In the genomic region with DNA sequence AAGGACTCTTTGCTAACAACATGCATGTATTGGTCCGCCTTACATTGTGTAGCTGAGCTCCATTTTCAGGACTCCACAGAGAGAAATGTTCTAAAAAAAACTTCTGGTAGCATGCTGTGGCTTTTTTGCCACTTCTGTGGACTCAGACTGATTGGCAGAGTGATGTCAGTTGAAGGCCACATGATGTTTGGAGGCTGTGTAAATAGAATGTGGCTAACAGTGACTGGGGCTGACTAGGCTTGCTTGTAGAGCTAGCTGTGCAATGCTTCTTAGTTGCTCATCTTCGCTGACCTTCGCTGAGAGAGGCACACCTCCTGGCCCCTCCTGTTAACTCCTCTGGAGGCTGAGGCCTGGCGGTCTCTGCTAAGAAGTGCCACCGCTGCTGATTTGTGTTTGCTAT, we compare ENCODE assay signal across 25 mouse cellular contexts.
"Had no signal": no experiment of that assay in that cellular context is flagged by ENCODE, and none has a peak within 500 bp of the region (broad histone marks: within the 10 kb centered on the region; RNA-seq: fewer than 3 reads in every experiment).

No protein-coding gene starts in this region.

- DNase-seq: forebrain, postnatal 0 days; gastrocnemius, postnatal 14 days; gastrocnemius, postnatal 36 days; heart, adult 18-20 months; heart, postnatal 10 days; heart, postnatal 4 days; kidney, adult 18-20 months; kidney, adult 8-10 months; kidney, postnatal 14 days; kidney, postnatal 36 days; layer of hippocampus, adult 9-11 months; layer of hippocampus, postnatal 36 days; left cerebral cortex, postnatal 4 days had no signal

- H3K9me3 ChIP-seq: heart, embryonic 10.5 days; heart, embryonic 12.5 days; hindbrain, embryonic 12.5 days; intestine, embryonic 15.5 days; limb, embryonic 15.5 days had no signal

- ATAC-seq: forebrain, postnatal 0 days; hindbrain, embryonic 16.5 days; inflammation-experienced regulatory T-cells, adult 6 months; intestine, embryonic 15.5 days; intestine, postnatal 0 days had no signal

- H3K27me3 ChIP-seq: heart, embryonic 12.5 days; hindbrain, embryonic 12.5 days; intestine, embryonic 15.5 days; limb, embryonic 13.5 days; limb, embryonic 15.5 days had no signal

- H3K4me3 ChIP-seq: heart, embryonic 10.5 days; heart, embryonic 12.5 days; hindbrain, embryonic 10.5 days; hindbrain, embryonic 12.5 days; intestine, embryonic 15.5 days; limb, embryonic 13.5 days; limb, embryonic 15.5 days had no signal

- H3K9ac ChIP-seq: forebrain, postnatal 0 days; heart, embryonic 12.5 days; hindbrain, embryonic 12.5 days; hindbrain, embryonic 14.5 days; intestine, embryonic 15.5 days; limb, embryonic 13.5 days; limb, embryonic 15.5 days had no signal

- H3K36me3 ChIP-seq: heart, embryonic 10.5 days; heart, embryonic 12.5 days; hindbrain, embryonic 12.5 days; intestine, embryonic 15.5 days; limb, embryonic 15.5 days had no signal

- H3K4me2 ChIP-seq: heart, embryonic 12.5 days; hindbrain, embryonic 12.5 days; hindbrain, embryonic 14.5 days; intestine, embryonic 15.5 days; limb, embryonic 13.5 days; limb, embryonic 15.5 days had no signal

- H3K27ac ChIP-seq: heart, embryonic 10.5 days; hindbrain, embryonic 10.5 days; hindbrain, embryonic 12.5 days; hindbrain, embryonic 14.5 days; intestine, embryonic 15.5 days; kidney, postnatal 0 days; limb, embryonic 13.5 days; limb, embryonic 15.5 days had no signal
